Mouse (Mus musculus) thymus, postnatal 14 days (tissue): ENCODE measurements around the gene Pym1.
"Not testable (repeated sequence)": the region's sequence is repeated elsewhere in the genome, so short reads cannot be mapped to it uniquely, and the experiment has no call there.

Source experiments
- DNase-seq: peaks from one replicate; pipeline ENCODE4 v3.0.0; 2021

Gene Pym1

DNA sequence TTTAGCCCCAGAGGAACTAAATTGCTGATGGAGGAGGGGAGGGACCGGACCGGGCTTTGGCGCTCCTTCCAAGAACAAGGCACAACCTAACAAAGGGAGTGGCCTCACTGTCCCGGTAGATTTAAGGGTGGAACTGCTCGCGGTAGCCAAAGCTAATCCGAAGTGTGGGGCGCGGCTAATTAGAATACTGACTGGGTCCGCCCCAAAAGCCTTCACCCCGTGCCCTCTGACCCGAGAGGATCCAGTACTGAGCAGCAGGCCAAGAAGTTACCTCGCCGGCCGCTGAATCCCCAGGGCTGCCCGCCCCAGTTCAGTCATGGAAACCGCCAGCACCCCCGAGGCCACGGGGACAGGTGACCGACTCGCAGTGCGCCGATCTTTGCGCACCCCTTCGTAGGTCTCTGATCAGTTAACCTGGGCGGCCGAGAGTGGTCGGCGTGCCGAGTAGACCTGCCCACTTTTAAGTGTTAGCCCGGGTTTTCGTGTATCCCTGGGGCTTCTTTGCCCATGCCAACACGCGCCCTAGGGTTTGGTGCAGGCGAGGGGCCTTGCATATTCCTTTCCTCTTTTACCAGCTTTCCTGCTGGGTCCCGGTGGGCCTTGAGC, at the start of gene Pym1:
Gene Pym1 (plus strand): TSS at position 244 of the 606 bp plus-strand sequence.
- DNase-seq: peak; percentile 69

DNA sequence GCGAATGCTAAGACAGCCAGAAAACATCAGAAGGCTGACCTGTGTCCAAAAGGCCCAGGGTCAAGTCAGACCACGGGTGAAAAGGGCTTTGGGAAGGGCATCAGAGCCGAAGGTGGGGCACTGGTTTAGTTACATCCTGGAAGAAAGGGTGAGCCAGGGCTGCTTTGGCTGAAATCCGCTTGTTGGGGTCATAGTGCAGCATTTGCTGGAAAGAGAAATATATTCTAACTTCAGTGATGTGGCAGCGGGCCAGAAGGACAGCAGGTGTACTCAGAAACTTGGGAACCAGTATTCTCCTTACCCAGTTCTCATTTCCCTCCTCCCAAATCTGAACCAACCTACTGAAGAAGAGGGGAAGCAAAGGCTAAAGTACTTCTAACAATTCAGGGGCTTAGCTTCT, 48.7 kb upstream of the Pym1 start:
- DNase-seq: no peak

DNA sequence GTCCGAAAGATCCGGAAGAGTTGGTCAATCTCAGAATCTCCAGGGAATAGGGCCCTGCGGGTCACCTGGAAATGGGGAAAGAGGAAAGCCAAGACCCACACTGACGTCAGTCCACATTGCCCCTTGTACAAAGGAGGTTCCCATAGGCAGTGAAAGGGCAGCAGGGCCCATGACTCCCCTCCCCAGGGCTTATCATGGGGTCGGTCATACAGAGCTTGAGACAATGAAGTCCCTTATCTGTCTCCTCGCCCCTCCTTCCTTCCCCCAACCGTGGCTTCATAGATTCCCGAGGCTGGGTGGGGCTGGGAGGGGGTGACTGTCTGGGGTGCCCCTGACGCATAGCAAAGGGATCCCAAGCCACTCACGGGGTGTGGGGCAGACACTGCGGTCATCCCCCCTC, 48.1 kb upstream of the Pym1 start:
- DNase-seq: no peak

DNA sequence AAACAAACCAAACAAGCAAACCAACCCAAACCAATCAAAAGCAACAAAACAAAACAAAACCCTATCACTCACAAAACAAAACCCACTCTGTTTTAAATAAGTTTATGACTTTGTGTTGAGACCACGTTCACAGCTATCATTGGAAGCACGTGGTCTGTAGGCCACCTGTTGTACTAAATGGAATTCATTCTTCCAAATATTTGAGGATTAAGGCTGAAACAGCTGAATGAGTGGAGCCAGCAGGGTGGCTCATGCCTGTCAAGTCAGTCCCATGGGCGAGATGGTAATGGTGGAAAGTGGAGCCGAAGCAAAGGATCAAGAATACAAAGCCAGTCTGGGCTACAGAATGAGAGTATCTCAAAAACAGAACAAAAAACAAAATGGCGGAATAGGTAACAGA, 47.0 kb upstream of the Pym1 start:
- no peak for DNase-seq

DNA sequence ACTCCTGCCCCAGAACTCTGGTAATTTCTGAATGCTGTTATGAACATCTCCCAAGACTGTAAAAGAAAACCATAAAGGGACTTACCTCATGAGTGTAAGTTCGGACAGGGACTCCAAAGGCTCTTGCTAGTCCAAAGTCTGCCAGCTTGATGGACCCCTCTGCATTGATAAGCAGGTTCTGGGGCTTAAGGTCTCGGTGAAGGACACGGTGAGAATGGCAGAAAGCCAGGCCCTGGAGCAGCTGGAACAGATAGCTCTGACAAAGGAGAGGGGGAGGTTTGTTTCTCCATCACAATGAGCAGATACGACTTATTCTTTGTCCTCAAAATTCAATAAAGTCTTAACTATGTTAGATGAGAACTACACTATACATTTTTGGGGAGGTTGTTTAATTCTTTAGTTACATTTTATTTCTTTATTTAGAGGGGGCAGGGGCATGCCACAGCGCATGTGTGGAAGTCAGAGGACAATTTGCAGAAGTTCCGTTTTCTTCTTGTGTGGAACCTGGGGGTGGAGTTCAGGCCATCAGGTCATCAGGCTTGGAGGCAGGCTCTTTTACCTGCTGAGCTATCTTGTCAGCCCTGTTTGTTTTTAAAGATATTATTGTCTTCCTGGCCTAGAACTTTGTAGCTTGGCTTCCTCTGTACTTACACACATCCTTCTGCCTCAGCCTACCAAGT, 45.2 kb upstream of the Pym1 start:
- DNase-seq: no peak

DNA sequence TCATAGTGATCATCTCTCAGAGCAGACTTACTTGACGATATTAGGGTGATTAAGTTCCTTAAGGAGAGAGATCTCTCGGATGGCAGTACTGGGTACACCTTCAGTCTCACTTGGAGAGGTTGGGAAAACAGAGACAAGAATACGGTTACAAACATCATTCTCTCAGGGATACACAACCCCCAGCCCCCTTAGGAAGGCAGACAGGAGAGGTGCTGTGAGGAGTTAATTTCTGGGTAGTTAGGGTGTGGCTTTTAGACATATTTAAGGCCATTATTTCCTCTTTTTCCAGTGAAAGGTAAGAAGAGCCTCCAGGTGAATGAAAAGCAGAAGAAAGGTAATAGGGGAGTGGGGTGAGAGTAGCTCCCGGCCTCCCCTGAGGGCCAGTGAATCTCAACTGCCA, 43.8 kb upstream of the Pym1 start, which contains the start of gene Pmel:
Gene Pmel (plus strand): TSS at position 301 of the 400 bp plus-strand sequence.
- DNase-seq: no peak

DNA sequence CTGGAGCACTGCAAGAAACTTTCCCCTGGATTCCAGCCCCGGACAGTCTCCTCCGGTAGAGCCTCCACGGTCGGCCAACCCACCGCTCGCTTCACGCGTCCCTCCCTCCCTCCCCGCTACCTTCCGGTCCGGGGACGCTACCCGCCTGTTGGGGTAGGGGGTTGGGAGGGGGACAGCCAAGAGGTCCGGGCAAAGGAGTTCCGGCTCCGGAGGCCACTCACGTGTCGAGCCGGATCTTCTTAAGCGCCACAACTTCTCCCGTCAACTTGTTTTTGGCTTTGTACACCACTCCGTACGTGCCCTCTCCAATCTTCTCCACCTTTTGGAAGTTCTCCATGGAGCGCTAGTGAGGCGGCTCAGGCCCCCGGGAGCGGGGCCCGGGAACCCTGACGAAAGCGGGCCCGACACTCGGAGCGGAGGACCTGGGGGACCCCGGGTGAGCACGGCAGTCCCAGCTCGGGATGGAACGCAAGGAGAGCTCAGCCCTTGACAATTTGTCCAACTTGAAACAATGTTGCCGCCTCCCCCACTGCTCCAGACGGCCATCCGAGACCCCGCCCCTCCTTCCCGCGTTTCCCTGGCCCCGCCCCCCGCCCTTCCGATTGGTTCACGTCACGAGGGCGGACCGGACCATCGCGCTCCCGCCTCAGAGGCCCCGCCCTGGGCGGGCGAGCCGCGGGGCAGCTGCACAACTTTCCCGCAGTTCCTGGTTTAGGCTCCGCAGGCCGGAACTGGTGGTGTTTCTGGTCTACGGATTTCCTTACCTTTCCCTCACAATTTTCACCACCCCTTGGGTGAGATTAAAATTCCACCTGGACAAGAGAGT, 43.0 kb upstream of the Pym1 start, which contains the start of gene Cdk2:
Gene Cdk2 (minus strand): TSS at position 541 of the 826 bp plus-strand sequence.
- DNase-seq: peak; percentile 95

DNA sequence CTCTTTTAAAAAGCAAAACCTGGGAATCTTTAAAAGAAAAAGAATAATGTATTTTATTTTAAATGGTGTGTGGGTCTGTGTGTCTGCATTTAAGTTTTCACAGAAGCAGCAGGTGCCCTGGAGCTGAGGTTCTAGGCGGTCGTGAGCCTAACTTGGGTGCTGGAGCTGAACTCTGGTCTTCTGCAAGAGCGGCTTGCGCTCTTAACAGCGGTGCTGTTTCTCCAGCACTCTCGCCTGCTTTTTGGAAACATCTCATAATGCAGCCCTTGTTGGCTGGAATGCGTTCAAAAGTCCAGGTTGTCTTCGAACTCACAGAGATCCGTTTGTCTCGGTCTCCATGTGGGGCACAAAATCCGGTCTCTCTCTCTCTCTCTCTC, 42.4 kb upstream of the Pym1 start:
- DNase-seq: peak; percentile 42

DNA sequence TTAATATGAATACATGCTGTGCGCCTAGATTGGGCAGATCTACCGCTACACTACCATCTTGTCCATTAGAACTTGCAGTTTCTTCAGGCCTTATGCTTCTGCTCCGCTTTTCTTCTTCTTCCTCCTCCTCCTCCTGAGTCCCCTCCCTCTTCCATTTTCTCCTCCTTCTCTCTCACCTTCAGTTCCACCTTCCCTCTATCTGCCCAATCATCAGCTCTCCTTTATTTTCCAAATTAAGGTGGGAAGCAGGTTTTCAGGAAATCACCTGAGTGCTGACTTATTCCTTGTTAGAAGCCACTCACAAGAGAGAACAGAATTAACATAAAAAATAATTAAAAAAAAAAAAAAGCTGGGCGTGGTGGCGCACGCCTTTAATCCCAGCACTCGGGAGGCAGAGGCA, 36.4 kb upstream of the Pym1 start:
- DNase-seq: not testable (repeated sequence)

DNA sequence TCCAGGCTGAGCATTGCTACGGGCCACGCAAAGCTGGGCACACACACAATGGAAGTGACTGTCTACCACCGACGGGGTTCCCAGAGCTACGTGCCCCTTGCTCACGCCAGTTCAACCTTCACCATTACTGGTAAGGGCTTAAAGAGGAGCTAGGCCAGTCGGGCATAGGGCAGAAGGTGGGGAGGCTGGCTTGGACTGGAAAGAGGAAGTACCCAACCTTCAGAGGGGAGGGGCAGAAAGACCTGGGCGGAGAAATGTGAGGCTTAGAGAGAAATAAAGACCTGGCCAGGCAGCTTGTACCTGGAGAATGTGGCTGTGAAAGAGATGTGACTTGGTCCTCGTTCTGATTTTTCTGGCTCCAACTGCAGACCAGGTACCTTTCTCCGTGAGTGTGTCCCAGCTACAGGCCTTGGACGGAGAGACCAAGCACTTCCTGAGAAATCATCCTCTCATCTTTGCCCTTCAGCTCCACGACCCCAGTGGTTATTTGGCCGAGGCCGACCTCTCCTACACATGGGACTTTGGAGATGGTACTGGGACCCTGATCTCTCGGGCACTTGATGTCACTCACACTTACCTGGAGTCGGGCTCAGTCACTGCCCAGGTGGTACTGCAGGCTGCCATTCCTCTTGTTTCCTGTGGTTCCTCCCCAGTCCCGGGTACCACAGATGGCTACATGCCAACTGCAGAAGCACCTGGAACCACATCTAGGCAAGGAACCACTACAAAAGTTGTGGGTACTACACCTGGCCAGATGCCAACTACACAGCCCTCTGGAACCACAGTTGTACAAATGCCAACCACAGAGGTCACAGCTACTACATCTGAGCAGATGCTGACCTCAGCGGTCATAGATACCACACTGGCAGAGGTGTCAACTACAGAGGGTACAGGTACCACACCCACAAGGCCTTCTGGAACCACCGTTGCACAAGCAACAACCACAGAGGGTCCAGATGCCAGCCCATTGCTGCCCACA, 31.8 kb upstream of the Pym1 start:
- peak; percentile 80 for DNase-seq

DNA sequence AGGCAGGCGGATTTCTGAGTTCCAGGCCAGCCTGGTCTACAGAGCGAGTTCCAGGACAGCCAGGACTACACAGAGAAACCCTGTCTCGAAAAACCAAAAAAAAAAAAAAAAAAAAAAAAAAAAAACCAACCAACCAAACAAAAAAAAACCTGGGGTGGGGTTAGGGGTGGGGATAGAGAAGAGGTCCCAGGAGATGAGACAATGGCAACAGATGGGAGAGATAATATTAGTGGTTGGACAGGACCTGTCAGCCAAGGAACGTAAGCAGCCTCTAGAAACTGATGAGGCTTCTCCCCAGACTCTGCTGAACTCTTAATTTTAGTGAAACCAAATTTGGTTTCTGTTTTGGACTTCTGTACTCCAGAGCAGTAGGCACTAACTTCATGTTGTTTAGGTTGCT, 22.2 kb upstream of the Pym1 start:
- DNase-seq: not testable (repeated sequence)

DNA sequence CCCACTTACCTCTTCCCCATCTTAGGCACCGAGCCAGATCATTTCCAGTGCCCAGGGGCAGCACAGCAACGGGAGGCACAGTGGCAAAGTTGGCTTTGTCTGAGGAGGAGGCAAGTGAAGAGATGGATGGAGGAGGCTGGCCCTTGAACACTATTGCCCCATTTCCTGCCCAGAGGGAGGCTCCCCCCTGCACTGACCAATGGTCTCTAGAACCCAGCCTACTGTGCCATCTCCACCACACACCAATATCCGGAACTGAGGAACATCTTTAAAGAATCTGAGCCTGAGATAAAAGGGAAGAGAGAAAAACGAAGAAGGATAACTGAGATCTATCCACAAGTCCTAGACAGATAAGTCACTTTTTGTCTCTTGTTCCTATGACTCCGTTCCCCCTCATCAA, 19.6 kb upstream of the Pym1 start:
- no peak for DNase-seq

DNA sequence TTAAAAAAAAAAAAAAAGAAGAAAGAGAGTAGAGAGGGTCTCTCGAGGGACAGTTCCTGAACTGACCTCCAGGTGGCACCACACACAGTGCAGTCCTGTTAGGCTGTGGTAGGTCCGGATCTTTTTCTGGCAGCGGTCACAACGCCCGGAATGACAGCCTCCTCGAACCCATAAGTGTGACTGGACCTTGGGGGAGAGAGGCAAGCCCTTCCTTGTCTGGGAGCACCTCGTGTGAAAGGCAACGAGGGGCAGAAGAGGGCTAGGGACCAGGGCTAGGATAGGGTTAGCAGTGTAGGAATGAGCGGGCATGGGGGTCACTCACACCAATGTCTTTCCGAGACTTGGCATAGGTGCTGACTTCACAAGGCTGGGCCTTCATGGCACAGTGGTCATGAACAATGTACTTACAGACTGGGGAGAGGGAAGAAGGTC, 16.7 kb upstream of the Pym1 start:
- DNase-seq: peak; percentile 78

DNA sequence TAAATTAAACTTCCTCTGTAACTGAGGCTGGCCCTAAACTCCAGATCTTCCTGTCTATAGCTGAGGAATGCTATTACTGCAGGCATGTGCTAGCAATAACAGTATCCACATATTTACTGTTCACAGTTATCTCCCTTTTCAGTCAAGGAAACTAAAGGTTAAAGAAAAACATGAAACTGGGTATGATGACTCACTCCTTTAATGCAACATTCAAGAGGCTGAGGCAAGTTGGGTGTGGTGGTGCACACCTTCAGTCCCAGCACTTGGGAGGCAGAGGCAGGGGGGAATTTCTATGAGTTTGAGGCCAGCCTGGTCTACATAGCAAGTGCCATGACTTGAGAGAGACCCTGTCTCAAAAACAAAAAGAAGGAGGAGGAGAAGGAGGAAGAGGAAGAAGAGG, 15.7 kb upstream of the Pym1 start:
- no peak for DNase-seq

DNA sequence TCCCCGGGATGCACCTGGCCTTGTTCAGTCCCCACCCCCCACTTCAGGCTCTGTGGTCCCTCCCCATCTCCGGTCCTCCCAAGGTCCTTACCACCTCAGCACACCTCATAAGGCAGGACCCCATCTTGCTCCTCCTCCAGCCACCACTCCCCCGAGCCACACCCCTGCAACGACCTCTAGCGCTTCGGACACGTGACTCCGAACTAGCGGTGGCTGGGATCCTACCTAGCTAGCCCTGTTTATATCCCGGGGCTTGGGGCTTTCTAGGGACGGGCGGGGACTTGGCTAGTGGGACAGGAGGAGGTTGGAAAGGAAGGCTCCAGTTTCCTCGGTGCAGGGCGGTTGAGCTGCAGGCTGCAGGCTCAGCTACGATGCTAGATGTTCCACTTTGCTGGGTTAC, 10.3 kb upstream of the Pym1 start:
- peak; percentile 16 for DNase-seq

DNA sequence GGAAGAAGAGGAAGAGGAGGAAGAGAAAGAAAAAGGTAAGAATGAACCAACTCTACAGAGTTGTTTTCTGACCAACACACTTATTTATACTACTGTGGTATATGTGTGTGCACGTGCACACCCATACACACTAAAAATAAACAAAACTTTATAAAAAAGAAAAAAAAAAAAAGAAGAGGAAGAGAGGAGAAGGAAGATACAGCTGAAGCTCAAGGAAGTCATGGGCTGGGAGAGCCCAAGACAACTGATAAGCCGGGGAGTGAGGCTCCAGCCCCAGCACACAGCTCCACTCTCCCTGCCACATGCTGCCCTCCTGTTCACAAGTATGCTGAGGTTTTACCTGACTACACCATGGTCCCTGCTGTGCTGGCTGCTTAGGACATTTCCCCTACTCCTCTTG, 7.4 kb upstream of the Pym1 start:
- no peak for DNase-seq

DNA sequence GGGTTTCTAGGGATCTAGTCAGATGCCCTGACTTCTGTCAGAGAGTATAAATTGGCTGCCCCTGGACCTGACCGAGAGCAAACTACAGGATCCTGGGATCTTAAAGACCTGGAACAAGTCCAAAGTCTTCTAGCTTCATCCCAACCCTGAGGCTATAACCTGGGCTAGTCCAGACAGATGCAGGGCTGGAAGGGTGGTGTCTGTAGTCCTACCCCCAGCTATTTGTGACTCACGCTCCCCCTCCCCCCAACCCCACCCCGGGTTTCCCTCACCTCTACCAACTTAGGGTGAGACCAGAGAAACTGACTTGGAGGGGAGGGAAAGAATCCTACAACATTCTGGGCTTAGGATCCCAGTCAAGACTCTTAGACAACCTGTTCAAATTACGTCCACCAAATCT, 5.1 kb upstream of the Pym1 start:
- no peak for DNase-seq

DNA sequence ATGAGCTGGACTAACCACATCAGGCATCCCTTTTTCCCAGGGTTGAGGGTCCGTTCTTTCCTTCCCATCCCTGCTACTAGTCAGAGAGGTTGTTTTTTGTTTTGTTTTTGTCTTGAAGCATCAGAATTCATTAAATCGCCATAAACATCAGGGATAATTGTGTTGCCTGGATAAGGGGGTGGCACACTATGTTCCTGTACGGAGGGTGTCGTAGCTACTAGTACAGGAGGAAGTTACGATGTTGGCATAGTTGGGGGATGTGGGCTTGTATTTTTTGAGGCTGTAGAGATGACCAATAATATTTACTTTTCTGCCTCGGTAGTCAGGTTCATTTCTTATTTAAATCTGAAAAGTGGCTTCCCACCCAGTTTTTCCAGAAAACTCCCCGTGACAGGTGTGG, 4.5 kb upstream of the Pym1 start:
- peak; percentile 32 for DNase-seq

DNA sequence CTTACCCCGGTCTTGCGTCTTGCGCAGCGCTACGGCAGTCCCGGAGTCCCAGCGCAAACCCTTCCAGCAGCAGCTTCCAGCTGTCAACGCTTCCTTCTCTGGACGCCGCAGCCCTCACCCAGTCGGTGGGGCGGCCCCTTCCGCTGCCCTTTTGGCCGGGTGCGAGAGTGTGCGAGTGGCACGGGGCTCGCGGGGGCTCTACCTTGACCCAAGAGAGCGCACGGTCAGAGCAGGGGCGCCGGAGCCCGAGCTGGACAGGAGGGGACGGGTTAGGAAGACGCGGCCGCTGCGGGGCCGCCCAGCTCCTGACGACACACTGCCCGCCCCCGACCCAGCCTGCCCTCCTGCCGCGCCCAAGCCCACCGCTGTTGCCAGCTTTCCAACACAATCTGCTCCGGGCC, 3.9 kb upstream of the Pym1 start:
- peak; percentile 73 for DNase-seq

DNA sequence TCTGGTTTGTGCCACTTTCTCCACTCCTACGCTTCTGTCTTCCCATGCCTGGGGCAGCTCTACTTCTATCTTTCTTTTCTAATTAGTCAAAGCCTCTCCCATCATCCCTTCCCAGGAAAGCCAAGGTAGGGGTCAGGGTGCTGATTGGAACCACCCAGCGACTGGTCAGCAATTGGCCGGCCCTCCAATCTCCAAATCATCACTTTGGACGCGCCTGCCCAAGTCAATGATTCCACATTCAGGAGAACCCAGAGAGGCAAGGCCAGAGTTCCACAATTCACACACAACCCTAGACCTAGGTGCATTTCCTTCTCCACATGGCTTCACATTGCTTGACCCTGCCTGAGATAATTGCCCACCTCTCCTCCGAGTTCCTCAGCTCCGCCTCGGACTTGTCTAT, 3.5 kb upstream of the Pym1 start:
- peak; percentile 34 for DNase-seq

DNA sequence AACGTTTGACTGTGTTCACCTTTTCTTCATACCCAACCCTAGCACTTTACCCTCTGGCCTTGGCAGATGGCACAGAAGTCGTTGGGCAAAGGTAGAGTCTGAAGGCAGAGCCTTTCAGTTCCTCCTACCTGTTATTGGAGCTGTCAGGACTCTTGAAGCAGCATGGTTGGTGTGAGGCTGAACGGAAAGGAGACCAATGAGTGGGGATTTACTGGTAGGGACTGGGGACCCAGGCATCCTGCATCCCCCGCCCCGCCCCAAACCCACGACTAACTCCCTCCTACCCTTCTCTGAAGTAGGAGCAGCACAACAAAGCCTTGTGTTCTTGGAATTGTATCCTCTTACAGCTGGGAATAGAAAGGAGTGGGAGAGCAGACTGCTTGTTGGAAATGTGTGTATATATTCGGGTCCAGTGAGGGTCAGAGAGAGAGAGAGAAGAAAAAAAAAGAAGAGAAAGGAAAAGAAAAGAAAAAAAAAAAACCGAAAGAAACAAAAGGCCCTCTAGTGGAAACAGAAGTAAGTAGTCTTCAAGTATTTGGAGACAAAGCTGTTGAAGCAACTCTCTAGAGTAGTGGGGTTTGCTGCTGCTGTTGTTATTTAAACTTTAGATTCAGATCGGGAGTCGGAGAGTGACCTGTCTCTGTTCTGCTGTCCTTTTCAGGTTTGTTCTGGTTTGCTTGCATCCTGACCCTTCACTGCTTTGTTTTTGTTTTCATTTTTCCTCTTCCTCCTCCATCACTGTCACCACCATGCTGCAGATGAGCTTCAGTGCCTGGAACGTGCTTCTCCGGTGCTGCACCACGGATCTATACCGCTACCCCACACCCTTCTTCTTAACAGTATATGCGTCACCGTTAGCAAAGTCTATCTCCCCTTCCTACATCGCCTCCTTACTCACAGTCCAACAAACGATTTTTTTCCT, 2.7 kb upstream of the Pym1 start, which contains the start of gene Dgka:
Gene Dgka (minus strand): TSS at position 176 of the 922 bp plus-strand sequence.
- peak; percentile 86 for DNase-seq
